Mouse (Mus musculus): ENCODE measurements around the gene Vegfb.

The Vegfb gene

DNA sequence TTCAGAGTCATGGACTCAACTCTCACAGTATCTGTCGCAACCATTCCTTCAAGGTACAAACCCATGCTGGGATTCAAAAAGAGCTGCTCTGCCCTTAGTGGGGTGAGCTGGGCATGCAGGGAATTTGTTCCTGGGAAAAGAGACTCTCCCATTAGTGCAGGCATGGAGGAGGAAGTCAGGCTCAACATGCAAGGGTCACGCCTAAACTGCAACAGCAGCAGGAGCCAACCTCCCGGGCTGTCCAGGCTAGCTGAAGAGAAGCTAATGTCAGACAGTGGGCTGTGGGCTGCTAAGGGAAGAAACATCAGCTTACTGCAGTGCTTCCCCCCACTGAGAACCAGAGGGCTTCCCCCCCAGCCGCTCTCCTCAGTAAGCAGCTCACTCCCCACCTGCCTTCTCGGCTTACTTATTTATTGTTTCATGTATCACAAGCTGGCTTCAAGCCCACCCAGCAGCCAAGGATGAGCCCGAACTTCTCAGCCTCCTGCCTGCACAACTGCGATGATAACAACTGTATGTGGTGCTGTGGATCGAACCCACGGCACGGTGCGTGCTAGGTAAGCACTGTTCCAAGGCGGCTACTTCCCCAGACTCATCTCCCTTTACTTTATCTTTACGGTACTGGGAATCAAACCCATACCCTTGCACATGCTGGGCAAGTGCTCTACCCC, 15.1 kb downstream of the Vegfb start:
- DNase-seq (ENCODE audit: low spot score): no peak

DNA sequence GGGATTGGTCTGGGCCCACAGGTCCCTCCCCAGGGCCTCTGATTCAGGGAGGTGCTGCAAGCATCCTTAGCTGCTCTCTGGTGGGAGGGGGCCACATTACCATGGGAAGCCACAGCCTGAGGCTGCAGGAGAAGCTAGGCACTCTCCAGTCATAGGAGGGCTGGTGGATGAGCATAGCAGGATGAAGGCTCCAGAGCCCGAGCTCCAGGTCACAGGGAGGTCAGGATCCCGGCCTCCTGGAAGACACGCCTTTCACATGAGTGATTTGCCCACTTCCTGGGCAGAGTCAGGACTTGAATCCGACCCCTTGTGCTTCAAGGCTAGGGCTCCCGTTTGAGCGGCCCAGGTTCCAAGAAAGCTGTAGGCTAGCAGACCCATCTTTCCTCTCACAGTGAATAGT, 15.8 kb downstream of the Vegfb start:
- DNase-seq (ENCODE audit: low spot score): no peak

DNA sequence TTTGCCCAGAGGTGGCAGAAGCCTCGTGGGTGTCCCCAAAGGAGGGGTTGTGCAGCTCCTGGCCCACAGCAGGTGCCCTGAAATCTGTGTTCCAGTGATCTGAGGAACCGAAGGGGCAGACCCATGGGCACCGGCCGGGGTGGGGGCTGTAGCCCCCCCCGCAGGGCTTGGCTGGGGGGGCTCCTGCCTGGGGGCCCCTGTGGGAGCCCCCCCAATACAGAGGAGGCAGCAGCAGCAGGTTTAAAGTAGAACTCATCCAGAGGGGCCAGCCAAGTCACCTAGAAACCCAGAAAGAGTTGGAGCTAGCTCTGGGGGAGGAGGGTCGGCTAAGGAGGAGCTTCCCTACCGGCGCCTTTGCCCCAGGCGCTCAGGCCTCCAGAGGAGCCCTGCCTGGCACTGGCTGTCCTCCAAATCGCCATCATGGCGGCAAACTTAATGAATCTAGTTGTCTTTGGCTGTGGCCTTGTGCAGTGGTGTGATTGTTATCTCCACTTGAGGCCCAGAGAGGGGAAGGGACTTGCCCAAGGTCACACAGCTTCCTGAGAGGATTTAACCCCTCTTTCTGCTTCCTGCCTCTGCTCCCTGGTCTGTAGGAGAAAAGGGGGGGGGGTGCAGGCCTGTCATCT, 16.9 kb downstream of the Vegfb start:
- no peak for DNase-seq (ENCODE audit: low spot score)

GRCm38 (mm10) chr19:6969665-6970381, 17.6 kb downstream of the Vegfb start:
- peak; percentile 65 for DNase-seq (ENCODE audit: low spot score)

DNA sequence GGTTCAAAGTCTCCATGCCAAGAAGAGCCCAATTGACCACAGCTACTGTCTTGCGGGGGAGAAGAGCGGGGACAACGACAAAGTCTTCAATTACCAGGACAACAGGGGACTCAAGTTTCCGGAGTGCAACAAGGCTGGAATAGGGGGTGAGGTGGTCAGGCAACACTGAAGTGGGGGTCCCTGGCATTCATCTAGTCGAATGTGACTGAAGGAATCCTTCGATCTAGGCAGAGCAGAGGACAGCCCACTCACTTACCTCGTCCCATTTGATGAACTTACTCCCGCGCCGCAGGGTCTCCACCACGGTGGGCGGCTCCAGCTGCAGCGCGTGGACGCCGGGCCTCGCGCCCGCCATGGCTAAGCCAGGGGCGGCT, 18.2 kb downstream of the Vegfb start:
- no peak for DNase-seq (ENCODE audit: low spot score)

DNA sequence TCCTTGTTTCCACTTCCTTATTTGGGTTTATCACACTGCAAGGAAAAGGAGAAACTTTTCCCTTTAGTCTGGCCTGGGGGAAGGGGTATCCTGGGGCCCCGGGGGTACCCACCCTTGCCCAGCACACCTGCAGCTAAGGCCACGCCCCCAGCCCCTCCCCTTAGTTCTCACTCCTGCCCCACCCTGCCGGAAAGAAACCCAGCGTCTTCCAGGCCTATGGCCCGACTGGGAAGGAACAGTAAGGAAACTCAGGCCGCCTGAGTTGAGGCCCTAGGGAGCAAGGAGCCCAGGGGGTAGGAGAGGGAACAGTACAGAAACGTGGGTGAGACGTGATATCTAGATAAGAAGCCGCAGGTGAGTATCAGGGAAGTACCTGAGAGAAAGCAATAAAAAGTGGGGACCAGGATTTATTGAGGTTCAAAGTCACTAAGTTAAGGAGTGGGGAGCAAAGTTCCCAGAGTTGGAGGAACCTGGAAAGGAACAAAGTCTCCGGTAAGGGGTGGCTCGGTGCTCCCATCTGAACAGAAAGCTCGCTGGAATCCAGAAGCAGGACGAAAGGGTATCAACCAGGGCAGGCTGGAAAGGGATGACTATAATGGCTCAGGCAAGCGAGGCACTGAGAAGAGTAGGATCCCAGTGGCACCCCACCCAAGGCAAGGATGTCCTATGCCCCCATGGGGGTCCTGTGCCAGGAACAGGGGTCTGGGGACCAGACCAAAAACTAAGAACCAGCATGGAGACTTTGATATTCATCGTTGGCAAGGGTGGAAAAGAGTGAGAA, 18.8 kb downstream of the Vegfb start:
- DNase-seq (ENCODE audit: low spot score): peak; percentile 37

DNA sequence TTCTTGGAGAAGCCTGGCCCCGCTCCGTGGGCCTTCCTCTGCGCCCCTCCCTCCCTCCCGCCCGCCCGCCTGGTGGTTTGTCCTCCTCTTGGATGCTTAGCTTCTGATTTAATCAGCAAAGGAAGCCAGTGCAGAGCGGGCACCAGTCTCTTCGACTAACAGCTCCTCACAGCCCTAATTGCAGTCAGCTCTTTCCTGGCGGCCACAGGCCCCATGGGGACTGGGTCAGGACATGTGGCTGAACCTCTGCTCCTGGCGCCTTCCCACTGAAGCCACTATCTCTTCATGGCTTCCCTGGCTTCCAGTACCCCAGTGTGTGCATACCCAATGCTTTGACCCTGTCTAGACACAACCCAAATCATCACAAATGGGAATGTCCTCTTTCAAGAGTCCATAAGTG, 31.0 kb downstream of the Vegfb start:
- no peak for DNase-seq (ENCODE audit: low spot score)

DNA sequence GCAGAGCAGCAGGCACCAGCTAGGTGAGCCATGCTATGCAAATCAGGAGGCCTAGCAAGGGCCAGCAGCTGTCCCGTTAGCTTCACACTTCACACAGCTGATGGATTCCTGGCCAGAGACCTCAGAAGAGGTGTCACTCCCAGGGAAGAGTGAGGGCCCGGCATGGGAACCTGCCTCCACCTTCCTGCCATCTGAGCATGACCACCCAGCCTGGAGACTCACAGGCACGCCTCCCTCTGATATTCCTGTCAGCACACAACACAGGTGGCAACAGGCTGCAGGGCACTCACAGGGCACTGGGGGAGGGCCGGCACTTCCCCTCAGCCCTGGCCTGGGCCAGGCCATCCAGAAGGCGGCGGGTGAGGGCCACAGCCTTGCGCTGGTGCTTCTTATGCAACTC, 32.0 kb downstream of the Vegfb start:
- no peak for DNase-seq (ENCODE audit: low spot score)

GRCm38 (mm10) chr19:6954046-6954445, 33.4 kb downstream of the Vegfb start:
- peak; percentile 75 for DNase-seq (ENCODE audit: low spot score)

DNA sequence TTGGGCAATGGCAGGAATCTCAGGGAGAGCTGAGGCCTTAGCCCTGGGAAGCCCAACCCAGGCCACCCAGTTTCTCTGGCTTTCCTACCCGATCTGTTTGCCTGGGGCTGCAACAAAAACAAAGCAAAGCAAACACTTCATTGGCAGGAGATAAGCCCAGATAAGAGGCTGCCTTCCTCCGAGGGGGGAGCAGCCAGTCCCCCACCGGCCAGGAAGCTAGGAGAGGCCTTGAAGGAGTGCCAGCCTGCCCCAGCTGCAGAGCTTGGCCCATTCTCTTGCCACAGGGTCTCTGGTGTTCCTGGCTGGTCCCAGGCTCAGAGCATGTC, 34.8 kb downstream of the Vegfb start:
- DNase-seq (ENCODE audit: low spot score): peak; percentile 91

DNA sequence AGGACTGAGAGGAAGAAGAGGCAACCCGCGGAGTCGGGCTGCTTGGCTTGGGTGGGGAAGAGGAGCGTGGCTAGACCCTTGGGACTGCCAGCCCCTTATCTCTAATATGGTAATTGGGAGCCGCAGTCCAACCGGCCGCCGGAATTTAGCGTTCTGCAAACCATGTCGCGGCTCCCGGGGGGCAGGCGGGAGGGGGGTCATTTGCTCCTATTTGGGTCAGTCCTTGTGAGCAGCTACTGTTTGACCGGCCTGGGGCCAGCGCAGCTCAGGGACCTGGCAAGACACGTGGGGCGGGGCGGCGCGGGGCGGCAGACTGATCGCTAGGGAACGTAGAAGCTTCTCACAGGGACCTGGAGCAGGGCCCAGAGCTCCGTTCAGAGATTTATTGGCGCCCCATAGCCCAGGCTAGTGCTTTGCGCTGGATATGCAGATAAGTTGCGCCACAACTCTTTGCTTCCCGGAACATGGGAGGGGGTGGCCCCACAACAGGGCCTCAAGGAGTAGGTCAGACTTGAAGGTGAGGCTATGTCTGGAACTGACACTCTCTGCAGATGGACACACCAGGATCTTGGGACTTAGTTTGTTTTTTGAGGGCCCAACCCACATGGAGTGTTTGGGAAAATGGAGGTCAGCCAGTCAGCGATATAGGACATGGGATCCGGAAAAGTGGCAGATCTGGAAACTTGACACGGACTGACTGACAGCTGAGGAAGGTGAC, 35.3 kb downstream of the Vegfb start:
- DNase-seq (ENCODE audit: low spot score): peak; percentile 83

DNA sequence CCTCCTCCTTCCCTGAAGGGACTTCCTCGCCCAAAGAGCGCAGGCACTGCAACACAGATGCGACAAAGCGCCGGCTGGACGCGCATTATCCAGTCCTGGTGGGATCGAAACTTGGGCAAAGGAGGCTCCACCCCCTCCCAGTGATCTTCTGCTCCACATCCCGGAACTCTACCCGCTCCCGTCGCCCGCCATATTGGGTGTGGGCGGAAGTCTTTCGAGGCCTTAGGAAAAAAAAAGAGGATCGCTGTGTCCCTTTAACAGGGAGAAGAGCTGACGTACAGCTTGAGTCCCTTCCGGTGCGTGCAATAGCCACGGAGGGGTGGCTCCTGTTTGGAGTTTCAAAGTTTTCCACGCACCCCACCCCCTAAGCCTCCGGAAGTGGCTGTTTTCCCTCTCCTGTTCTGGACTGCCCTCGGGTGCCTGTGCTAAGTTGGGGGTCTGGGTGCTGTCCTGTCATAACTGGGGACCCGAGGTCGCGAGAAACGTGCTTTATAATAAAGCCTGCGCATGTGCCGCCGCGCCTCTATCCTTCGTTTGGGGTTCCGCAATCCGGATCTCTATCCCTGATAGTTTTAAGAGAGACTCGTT, 36.0 kb downstream of the Vegfb start:
- DNase-seq (ENCODE audit: low spot score): peak; percentile 98

GRCm38 (mm10) chr19:6950613-6951153, 36.8 kb downstream of the Vegfb start:
- DNase-seq (ENCODE audit: low spot score): peak; percentile 59

- no peak for DNase-seq (ENCODE audit: low spot score)
These were observed 37.5 kb downstream of the Vegfb start for GRCm38 (mm10) chr19:6949951-6950350.

- DNase-seq (ENCODE audit: low spot score): no peak
These were observed 37.9 kb downstream of the Vegfb start for GRCm38 (mm10) chr19:6949532-6949931.

GRCm38 (mm10) chr19:6948186-6948585, 39.3 kb downstream of the Vegfb start:
- no peak for DNase-seq (ENCODE audit: low spot score)

GRCm38 (mm10) chr19:6947742-6948141, 39.7 kb downstream of the Vegfb start:
- no peak for DNase-seq (ENCODE audit: low spot score)

DNA sequence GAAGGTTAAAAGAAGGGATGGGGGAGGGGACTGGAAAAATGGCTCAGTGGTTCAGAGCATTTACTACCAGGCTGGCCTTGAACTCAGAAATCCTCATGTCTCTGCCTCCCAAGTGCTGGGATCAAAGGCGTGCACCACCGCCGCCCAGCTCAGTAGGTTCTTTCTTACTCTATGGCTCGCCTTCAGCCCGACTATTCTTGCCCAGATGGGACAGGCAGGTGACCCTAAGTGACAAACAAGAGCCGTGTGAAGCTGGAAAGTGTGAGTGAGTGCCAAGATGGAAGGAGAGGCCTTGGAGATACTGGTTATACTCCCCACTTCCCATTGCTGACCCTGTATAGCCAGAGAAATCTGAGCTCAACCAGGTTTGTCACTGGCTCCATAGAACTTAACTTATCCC, 43.7 kb downstream of the Vegfb start:
- no peak for DNase-seq (ENCODE audit: low spot score)

DNA sequence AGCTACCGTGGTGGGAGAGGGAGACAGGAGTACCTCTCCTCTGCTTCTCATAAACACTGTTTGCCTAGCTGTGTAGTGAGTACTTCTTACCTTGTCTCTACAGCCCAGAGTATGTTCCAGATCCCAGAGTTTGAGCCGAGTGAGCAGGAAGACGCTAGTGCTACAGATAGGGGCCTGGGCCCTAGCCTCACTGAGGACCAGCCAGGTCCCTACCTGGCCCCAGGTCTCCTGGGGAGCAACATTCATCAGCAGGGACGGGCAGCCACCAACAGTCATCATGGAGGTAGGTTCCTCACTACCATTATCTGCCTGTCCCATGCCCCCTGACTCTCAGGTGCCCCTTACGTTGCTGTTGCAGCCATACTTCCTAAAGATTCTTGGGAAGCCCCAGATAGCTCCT, 44.7 kb downstream of the Vegfb start:
- DNase-seq (ENCODE audit: low spot score): no peak

DNA sequence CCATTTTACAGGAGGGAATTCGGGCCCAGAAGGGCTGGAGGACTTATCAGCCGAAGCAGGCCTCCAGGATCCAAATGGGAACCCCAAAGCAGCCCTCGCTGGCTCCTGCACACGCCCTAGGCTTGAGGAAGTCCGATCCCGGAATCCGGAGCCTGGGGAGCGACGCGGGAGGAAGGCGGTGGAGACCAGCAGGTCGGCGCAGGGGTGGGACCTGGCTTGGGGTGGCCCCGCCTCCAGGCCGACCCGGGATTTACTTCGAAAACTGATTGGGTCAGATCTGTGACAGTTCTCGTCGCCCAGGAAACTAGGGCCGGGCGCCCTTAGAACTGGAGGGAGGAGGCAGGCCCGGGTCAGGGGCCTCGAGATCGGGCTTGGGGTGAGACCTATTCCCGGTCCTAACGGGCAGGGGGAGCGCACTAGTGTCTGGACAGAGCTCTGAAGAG, 45.2 kb downstream of the Vegfb start, which contains the start of gene Gpr137:
TSS of gene Gpr137 (minus strand) at position 232 of the 443 bp plus-strand sequence.
- DNase-seq (ENCODE audit: low spot score): peak; percentile 98
